Mouse (Mus musculus) heart, adult 18-20 months (tissue): ENCODE results near the gene Zcchc17. TPM values are rescaled to one million over a fixed set of nuclear protein-coding genes. Genes with fewer than 3 reads are reported as not detected.

Experiments
- DNase-seq, 2 experiments: peaks; one replicate each; pipeline ENCODE4 v3.0.0; 2021 to 2022; ENCODE audit warnings: mixed read lengths in 1 of 2
- long read RNA-seq, 2 experiments: library from polyadenylated mRNA; stranded (forward); transcript quantifications; one replicate each; pipeline ENCODE4 v2.0.0; 2021
- total RNA-seq, 2 experiments: library from RNA; stranded (reverse); gene quantifications; 2 replicates each; pipeline ENCODE4 v1.2.3; 2021

The Zcchc17 gene
- total RNA-seq = 10 to 100 TPM; 22.4 to 26.3 TPM
- long read RNA-seq, experiment 1, transcript Zcchc17-202 (8 exons, 2,113 nt) = major isoform, 58 of 77 reads
- long read RNA-seq, experiment 1, partial matches to known transcripts = 1 of 77 reads
- long read RNA-seq, experiment 1, other reads (novel, unspliced or antisense) = 18 of 77 reads
- long read RNA-seq, experiment 2, transcript Zcchc17-202 (8 exons, 2,113 nt) = major isoform, 18 of 26 reads
- long read RNA-seq, experiment 2, partial matches to known transcripts = 0 of 26 reads
- long read RNA-seq, experiment 2, other reads (novel, unspliced or antisense) = 8 of 26 reads

DNA sequence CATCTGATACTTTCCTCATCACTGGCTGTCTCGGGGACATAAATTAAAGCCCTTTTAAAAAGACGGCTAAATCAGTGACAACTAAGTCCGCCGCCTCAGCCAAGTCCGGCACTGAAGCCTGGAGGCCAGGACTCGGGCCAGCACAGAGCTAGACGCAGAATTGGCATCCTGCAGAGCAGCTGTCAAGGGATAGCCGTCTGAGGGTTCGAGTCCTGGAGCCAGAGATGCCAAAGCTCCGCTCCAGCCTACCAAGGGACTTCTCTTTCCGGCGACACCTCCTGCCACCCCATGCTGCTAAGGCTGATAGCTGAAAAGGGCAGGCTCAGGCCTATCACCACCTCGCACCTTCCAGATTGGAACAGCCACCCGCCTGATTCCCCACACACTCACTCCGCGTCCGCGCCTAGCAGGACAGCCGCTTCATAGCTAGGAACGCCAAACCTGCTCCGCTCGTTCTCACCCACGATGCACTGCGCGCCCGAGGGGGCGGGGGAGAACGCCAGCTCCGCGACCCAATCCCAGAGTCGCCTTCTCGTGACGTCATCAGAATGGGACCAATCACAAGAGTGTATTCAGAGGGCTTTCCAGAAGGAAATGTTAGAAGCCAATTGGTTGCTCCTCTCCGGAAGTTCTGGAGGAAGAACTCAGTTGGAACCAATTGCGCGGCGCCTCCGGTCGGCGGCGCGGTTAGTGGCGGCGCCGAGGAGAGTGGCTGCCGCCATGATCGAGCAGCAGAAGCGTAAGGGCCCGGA, at the start of gene Zcchc17, which contains the start of gene Snrnp40:
Gene Zcchc17 (minus strand): TSS at position 458 of the 752 bp plus-strand sequence.
Gene Snrnp40 (plus strand): TSS at position 647 of the 752 bp plus-strand sequence.
- peak; percentile 99 to 100 for DNase-seq

DNA sequence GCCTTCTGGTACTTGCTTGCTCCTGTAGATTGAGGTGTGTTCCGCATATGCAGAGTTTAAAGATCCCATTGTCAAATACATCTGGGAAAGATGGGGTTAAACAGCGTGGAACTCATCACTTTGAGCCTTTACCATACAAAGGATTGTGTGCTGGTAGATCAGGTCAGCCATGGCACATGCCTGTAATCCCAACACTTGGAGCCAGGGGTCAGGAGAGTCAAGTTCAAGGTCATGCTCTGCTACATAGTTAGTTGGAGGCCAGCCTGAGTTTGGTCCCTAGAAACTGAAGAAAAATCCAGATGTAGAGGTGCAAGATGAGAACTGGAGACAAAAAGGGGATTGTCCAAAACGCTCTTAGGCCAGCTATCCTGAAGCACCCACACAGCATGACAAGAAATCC, 31.5 kb upstream of the Zcchc17 start:
- DNase-seq = no peak

DNA sequence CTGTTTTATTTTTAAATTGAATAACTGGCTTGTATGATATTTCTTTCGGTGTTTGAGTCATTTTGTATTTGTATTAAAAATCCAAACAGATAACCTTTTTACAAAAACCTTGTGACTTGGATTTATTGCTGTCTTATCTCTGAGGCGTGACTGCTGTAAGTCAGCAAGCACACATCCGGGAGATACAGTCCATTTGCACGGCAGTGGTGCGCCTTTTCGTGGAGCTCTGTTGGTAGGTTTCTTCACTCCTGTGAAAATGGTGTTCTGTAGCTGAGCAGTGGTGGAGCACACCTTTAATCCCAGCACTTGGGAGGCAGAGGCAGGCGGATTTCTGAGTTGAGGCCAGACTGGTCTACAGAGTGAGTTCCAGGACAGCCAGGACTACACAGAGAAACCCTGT, 30.2 kb upstream of the Zcchc17 start:
- DNase-seq = no peak

DNA sequence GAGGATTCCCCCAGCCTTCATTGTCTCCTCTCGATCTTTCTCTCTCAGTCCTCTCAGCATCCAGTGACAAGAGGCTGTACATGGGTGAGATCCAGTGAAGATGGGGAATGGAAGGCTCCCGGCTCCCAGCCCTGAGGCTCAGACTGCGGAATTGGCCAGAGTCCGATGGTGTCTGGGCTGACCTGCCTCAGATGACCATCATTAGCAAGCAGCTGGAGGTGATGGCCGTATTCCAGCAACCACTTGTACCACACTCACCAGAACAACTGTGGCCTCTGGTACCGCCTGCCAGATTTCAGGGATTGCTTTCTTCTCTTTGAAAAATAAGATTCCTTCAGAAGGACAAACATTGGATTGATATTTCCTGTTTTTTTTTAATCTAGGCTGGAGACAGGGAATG, 29.8 kb upstream of the Zcchc17 start:
- peak; percentile 72 to 80 for DNase-seq

DNA sequence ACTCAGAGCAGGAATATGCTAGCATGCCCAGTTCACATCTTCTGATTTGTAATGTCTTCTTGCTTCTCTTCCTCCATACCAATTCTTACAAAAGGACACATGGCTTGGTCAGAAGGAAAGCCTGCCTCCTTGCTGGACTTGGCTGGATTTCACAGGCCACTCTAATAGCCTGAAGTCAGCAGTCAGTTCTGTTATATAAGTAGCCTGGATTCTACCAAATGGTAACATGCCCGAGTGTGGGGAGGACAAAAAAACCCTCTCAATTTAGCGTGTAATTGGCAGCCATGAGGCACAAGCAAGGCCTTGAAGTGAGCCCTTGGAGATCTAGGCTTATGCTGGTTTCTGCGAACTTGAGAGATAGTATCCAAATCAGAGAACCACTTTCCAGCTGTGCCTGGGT, 27.5 kb upstream of the Zcchc17 start:
- DNase-seq = peak; percentile 8 to 13

DNA sequence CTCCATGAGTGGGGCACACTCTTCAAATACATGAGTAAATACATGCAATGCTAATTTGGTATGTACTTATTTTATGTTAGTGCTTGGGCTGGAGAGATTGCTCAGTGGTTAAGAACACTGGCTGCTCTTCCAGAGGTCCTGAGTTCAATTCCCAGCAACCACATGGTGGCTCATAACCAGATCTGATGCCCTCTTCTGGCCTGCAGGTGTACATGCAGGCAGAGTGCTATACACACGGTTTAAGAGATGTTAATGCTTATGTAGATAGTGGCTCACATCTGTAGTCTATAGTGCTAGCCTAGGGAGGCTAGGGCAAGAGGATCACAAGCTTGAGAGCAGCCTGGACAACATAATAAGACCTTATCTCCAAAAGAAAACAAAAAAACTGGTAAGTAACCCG, 20.7 kb upstream of the Zcchc17 start:
- DNase-seq = no peak

DNA sequence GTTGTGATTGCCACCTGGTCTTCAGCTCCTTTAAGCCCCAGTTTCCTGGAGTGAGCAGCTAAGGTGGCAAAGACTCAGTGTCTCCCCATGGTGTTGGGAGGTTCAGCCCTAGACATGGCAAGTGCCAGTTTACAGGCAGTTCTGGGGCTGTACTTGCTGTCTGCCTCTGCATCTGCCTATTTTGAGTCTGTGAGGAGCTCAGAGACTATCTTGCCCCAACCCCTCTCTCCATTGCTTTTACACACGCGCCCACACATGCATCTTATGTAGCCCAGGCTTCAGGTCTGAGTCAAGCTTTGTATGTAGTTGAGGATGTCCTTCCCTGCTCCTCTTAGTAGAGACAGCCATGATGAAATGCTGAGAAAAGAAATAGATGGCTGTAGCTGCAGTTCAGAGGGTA, 19.4 kb upstream of the Zcchc17 start:
- DNase-seq = no peak

DNA sequence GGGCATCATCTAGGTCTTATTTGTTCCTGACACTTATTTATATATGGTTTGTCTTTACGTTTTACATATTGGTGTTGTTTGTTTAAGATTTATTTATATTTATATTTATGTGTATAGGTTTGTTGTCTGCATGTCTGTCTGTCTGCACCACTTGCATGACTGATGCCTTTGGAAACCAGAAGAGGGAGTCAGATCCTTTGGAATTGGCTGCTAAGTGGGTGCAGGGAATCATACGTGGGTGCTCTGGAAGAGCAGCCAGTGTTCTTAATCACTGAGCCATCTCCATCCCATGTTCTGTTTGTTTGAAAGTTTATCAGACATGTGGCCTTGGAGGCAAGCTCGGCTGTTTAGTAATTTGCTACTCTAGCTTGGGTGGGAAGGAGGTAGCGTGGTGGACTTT, 17.8 kb upstream of the Zcchc17 start:
- no peak for DNase-seq

DNA sequence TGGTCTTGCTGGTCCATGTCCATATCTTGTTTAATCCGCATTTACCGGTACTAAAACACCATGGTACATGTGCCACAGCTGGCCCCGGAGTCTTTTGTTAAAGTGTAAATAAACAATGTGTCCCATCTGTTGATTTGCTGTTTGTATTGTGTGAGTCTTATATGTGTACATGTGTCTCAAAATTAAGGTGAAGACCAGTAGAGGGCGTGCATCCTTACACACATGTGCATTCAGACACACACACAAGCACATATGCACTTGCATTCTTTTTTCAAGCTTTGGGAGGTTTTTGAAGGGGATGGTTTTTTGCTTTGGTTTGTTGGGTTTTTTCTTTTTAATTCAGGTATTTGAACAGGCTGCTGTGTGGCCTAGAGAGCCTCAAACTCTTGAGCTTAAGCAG, 16.9 kb upstream of the Zcchc17 start:
- no peak for DNase-seq

DNA sequence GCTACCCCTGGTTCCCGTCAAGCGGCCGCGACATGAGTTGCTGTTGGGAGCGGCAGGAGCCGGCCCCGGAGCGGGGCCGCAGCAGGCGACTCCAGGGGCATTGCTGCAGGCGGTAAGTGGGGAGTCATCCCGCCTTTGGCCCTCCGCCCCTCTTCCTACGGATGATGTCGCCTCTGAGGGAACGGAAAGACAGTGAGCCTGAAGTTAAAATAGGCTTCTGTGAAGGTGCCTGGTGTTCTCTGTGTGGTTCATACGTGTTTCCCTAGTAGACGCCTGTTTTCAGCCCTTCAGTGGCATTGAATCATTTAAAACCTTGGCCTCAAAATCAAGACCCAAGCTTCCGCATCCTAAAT, 471 bp upstream of the Zcchc17 start:
- DNase-seq = no peak

DNA sequence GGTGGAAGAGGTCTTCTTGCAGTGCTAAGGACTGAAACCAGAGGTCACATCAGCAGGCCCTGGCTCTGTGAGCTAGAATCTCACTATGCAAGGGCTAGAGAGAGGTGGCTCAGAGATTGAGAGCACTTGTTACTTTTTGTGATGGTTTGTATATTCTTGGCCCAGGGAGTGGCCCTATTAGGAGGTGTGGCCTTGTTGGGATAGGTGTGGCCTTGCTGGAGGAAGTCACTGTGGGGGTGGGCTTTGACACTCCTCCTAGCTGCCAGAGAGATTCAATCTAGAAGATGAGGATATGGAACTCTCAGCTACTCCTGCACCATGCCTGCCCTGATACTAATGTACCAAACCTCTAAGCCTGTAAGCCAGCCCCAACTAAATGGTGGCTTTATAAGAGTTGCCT, 1.8 kb downstream of the Zcchc17 start:
- DNase-seq = no peak

DNA sequence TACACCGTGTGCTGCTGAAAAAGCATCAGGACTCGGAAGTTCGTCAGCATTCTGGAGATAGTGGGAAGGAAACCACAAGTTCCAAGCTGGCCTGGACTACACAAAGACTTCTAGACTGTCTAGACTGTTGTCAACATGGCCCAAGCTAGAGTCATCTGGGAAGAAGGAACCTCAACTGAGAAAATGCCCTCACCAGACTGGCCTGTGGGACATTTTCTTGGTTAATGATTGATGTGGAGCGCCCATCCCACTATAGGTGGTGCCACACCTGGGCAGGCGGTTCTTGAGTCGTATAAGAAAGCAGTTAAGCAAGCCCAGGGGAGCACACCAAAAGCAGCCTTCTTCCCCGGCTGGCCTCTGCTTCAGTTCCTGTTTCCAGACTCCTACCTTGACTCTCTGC, 7.2 kb downstream of the Zcchc17 start:
- DNase-seq = no peak

DNA sequence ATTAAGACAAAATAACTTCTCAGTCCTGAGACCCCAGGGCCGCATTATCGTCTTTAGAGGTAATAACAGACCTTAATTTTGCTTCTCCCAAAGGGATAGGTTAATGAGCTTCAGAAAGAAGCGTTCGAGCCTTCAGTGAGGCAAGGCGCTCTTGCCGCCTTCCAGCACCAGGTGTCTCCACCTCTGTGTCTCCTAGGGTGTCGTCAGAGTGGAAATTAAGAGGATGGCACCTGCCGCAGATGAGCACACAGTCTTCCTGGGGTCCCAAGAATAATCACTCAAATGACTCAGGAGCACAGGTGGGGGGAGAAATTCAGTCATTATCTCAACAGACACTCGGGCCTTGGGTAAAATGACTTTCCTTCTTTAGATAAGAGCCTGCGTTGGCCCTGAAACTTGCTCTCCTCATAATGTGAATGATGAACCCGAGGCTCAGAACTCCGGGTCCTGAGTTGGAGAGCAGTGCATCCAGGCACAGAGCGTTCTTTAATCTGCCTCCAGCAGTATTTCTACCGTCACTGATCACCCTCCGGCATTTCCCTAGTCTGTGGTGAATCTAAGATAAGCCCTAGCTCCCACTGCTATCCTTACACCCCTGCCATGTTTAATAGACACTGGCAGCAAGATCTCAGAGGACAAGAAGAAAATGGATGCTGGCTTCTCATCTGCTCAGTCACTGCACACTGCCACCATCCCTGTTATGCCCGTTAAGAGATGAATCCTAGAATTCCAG, 8.9 kb downstream of the Zcchc17 start:
- DNase-seq = no peak

DNA sequence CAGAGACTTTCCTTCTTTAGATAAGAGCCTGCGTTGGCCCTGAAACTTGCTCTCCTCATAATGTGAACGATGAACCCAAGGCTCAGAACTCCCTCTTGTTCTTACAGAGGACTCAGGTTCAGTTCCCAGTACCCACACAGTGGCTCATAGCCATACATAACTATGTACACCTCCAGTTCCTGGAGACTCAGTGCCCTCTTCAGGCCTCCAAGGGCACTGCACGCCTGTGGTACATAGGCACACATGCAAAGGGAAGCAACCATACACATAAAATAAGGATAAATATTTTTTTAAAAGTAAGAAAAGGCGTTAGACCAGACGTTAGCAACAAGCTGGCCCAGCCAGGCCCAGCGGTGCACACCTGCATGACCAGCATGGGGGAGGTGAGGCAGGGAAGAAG, 10.1 kb downstream of the Zcchc17 start:
- no peak for DNase-seq

DNA sequence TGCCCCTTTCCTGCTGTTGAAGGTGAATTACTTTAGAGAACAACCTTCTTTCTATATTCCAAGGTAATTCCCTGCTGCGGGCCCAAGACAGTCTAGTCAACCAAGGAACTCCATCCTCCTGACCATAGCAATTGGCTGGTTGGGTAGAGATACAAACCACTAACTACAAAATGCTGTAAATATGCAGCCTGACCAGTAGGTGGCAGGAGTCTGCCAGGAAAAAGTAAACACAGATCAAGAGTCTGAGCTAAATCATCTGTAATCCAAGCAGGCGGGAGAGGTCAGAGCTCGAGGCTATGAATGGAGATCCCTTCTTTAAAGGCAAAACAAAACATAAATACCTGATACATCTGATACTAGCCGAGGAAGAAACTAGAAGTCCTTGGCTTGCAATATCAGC, 18.1 kb downstream of the Zcchc17 start:
- peak; percentile 50 to 73 for DNase-seq

DNA sequence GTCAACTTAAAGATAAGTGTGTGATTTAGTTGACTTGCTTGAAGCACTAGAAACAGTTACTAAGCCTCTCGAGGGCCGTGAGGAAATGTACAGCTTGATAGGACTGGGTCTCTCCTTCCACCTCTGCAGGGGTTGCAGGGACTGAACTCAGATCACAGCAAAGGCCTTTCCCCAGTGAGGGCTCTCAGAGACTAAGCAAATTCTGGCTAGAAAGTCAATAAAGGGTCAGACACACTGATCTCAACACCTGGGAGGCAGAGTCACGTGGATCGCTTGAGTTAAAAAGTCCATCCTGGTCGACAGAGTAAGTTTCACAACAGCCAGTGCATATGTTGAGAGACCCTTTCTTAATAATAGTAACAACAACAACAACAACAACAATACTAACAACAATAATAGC, 23.9 kb downstream of the Zcchc17 start:
- DNase-seq = no peak

DNA sequence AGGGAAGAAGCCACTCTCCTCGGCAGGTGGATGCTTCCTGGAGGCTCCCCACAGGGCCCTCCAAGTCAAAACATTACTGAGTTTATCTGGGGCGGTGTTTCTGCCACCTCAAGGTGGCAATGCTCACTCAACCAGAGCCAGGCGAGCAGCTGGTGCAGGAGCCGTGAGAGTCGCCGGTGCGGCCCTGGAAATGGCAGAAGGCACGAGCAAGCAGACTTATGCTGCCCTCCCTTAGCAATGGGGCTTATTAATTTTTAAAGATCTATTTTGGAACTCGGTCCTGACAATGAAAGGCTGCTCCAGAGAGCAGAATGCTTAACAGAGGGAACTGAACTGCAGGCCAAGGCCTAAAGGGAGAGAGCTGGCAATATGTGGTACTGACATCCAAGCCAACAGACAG, 32.4 kb downstream of the Zcchc17 start:
- peak in 1 of 2 experiments; percentile 10 for DNase-seq

DNA sequence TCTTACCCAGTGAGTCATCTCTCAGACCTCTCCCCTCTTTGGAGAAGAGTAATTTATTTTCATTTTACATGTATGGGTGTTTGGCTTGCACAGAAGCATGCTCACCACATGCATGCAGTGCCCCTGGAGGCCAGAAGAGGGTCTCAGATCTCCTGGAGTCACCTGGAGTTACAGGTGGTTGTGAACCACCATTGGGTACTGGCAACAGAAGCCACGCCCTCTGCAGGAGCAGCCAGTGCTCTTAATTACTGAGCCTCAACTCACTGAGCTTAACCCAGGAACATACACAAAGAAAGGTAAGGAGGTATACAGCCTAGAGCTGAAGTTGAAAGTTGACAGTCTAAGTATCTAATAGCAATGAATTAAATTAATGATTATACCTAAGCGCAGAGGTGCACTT, 34.3 kb downstream of the Zcchc17 start:
- DNase-seq = no peak

DNA sequence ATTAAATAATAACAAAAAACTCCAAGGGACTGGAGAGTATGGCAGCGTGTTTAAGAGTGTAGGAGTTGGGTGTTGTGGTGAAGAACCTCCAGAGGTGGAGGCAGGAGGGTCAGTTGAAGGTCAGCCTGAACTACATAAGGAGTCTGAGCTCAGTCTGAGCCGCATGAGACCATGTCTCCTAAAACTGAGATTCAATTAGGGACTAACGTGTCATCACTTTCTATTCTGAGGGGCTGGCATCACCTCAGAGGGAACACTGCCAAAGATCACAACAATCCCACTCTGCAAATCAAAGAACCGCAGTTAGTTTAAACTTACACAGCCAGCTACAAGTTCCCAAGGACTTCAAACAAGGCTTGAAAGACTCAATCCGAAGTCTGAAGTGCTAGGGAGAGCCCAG, 36.1 kb downstream of the Zcchc17 start:
- peak; percentile 74 to 80 for DNase-seq

DNA sequence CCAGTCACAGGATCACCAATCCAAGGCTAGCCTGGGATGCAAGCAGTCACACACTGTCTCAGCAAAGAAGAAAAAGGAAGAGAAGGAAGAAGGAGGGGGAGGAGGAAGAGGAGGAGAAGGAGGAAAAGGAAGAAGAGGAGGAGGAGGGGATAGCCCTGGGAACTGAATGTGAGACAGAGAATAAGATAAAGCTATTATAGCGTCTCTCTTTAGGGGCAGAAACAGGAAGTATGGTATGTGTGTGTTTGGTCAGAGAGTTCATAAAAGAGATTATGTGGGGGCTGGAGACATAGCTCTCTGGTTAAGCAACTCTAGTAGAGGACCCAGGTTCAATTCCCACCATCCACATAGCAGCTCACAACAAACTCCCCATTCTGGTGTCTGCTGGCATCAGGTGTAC, 36.6 kb downstream of the Zcchc17 start:
- DNase-seq = no peak

DNA sequence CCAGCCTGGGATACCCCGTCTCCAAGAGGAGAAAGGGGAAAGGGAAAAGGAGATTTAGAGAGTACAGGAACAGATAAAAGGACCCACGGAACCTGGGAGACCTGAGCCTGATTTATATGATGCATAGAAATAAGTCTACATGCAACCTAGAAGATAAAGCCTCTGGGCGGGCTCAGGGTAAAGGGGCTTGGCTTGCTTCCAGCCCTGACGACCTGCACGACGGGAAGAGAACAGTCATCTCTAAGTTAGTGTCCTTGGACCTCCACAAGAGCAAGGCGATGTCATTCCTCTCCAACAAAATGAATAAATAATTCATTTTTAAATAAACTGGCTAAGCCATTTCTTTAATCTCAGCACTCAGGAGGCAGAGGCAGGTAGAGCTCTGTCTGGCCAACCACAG, 37.2 kb downstream of the Zcchc17 start:
- DNase-seq = no peak

DNA sequence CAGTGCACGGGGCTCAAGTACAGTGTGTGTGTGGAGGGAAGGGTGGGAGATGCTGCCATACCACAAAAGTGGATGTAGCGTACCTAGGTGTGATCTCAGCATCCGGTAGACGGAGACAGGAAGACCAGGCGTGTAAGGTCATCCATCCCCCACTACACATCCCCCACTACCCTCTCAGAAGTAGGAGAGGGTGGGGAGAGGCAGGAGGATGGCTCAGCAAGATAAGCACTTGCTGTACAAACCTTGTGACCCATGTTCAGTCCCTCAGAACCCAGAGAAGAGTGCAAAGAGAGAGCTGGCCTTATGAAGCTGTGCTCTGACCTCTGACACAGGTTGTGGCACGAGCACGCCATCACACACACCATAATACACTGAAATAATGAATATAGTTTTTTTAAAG, 38.1 kb downstream of the Zcchc17 start:
- no peak for DNase-seq

DNA sequence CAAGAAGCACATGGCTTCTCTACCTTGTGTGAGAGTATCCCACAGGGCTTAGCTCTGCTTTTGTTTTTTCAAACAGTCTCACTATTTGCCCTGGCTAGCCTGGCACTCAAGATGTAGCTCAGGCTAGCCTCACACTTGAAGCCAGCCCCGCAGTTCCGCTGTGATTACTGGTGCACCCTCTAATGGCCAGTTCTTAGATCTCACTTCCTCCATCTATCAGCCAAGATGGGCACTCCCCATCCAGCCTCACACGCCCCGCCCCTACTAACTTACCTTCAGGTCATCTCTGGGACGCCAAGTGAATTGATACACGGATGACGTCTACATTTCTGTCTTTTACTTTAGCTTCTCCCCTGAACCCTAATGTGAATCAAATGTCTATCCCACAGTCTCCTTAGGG, 40.2 kb downstream of the Zcchc17 start:
- DNase-seq = no peak
